Mouse (Mus musculus) mesoderm, embryonic 11.5 days (tissue): ENCODE measurements around the gene Frmpd4.

Experiments used
- DNase-seq: peaks from one replicate; pipeline ENCODE4 v3.0.0-alpha.2; 2012; ENCODE audit warnings: low read depth, low spot score

The Frmpd4 gene

GRCm38 (mm10) chrX:168124043-168124442 lies 453.0 kb downstream of the Frmpd4 start:
- DNase-seq: no peak

DNA sequence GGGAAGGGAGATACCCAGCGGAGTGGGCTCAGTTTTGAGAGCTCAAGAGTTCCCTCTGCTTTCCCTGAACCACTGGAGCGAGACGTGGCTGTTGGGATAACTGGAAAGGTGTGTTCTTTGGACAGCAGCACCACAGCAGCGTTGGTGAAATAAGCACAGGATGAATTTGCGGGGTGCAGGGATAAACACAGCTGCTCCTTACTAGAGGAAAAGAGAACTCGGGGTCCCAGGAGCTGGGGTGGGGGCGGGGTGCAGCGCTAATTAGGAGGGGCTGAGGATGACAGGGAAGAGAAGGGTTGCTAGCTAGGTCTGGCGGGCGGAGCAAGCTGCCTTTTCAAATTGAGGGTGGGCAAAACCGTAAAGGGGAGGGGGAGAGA lies 453.5 kb downstream of the Frmpd4 start:
- no peak for DNase-seq

GRCm38 (mm10) chrX:168122806-168123588 lies 454.0 kb downstream of the Frmpd4 start:
- peak; percentile 20 for DNase-seq

GRCm38 (mm10) chrX:168041589-168041988 lies 535.4 kb downstream of the Frmpd4 start:
- DNase-seq: no peak

- DNase-seq: no peak
Measured at GRCm38 (mm10) chrX:168020574-168021145, 556.4 kb downstream of the Frmpd4 start.

- DNase-seq: no peak
Measured at GRCm38 (mm10) chrX:168017792-168018191, 559.2 kb downstream of the Frmpd4 start.

GRCm38 (mm10) chrX:167984835-167985234 lies 592.2 kb downstream of the Frmpd4 start:
- no peak for DNase-seq

DNA sequence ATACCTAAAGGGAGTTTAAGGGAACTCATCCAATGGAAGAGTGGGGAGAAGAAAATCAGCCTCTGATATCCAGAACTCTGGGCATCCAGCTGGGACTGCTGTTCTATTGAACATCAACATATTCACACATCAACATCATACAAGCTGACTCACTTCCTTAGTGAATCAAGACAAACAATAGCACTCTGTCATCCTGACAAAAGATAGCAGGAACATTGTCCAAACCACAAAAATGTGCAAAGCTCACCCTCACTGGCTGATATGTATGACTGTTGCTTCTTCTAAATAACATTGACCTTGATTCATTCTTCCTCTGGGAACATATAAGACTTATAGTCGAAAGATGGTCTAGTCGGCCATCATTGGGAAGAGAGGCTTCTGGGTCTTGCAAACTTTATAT lies 625.8 kb downstream of the Frmpd4 start:
- no peak for DNase-seq

- DNase-seq: no peak
Measured at GRCm38 (mm10) chrX:167909483-167909882, 667.5 kb downstream of the Frmpd4 start.

GRCm38 (mm10) chrX:167901046-167901445 lies 676.0 kb downstream of the Frmpd4 start:
- DNase-seq: no peak

DNA sequence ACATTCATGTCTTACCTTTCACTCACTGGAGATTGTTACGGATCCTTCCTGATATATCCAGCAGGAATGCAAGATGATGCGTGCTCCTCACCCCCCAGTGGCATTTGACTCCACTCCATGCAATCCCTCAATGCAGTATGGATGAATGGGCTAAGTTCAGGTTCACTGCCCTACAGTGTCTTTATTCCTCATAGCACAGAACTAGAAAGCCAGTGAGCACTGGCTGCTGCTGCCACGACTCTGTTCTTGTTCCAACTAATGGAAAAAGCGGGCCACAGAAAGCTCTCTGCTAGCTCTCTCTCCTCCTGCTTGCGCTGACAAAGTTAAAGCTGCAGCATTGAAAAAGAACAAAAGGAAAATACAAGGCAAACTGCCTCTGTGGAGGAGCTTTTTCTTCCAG lies 722.2 kb downstream of the Frmpd4 start:
- DNase-seq: no peak

GRCm38 (mm10) chrX:167832543-167832942 lies 744.5 kb downstream of the Frmpd4 start:
- DNase-seq: peak; percentile 4

GRCm38 (mm10) chrX:167828456-167828855 lies 748.6 kb downstream of the Frmpd4 start:
- no peak for DNase-seq

GRCm38 (mm10) chrX:167817363-167817762 lies 759.7 kb downstream of the Frmpd4 start:
- peak; percentile 16 for DNase-seq

GRCm38 (mm10) chrX:167810120-167810519 lies 766.9 kb downstream of the Frmpd4 start:
- no peak for DNase-seq

- no peak for DNase-seq
Measured at GRCm38 (mm10) chrX:167808572-167808971, 768.5 kb downstream of the Frmpd4 start.

DNA sequence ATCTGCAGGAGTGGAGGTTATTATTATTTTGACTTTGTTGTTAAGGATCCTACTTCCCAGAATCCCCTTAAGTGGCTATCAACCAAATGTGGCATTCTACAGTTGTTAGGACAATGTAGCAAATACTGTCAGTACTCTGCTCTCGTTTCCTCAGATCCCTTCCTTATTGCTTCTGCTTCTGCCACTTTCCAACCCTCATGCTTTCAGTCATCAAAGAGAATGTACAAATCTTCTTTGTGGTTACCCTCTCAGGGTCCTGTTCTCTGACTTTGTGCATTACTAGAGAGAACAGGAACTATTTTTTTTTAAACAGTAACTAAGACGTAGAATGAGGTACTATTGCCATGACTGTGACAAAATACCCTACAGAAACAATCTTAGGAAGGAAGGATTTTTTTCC lies 788.3 kb downstream of the Frmpd4 start:
- no peak for DNase-seq

- DNase-seq: no peak
Measured at GRCm38 (mm10) chrX:167783526-167783925, 793.5 kb downstream of the Frmpd4 start.

DNA sequence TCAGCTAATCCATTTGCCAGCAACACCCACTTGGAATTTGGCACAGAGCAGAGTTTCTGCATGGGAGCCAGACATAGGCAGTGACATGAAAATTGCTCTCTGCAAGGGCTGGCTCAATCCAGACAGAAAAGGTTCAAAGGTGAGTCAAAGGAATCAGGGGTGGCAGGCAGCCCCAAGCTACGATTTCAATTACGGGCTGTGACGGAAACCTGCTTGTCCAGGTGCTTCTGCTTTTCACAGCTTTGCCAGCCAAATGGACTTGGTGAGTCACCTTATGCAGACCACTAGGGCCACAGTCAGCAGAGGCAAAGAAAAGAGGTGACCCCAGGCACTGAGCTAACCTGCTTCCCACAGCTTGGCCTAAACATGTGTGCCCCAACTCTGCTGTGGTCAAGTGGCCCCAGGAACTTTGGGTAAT lies 857.5 kb downstream of the Frmpd4 start:
- no peak for DNase-seq

DNA sequence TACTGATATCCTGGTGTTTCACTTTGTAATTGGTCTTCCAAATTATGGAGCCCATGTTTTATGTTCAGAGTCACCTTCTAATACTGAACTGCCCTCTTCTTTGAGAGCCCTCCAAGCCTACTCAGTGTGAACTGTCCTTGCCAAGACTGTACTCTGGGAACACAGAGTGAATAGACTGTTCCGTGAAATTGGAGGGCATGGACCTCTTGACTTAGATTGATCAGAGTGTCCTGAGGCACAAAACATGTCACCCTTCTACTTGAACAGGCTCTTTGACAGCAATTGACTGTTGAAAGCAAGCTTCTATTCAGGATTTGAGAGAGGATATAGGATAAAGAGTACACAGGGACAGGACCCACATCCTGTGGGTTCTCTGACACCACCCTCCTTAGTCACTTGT lies 857.9 kb downstream of the Frmpd4 start:
- no peak for DNase-seq

- peak; percentile 45 for DNase-seq
Measured at GRCm38 (mm10) chrX:167654806-167655495, 922.1 kb downstream of the Frmpd4 start.

- DNase-seq: peak; percentile 24
Measured at GRCm38 (mm10) chrX:167654249-167654648, 922.8 kb downstream of the Frmpd4 start.
